Mouse (Mus musculus) heart, postnatal 0 days (tissue): ENCODE data around the gene Crlf1. TPM values are rescaled to one million over a fixed set of nuclear protein-coding genes. Genes with fewer than 3 reads are reported as not detected.

Source experiments
- ATAC-seq: fragments of 200-750 bp; cut with Nextera tagmentation; 2 replicates; pipeline ENCODE4 v1.8.0; 2017; ENCODE audit warnings: low read depth, moderate number of reproducible peaks, moderate library complexity; ENCODE audit not compliant: insufficient read depth
- DNase-seq: peaks from one replicate; pipeline ENCODE4 v3.0.0-alpha.2; 2016; ENCODE audit warnings: low spot score
- H3K27ac ChIP-seq: fragments of 300-500 bp; sonication (generic); 2 replicates; pipeline ENCODE4 v1.5.1; 2014; ENCODE audit warnings: low read depth, mild to moderate bottlenecking
- H3K27me3 ChIP-seq: fragments of 300-500 bp; sonication (generic); 2 replicates; pipeline ENCODE4 v1.6.1; 2014; ENCODE audit warnings: low read length, mixed read lengths; ENCODE audit not compliant: control insufficient read depth, insufficient read depth
- H3K36me3 ChIP-seq: fragments of 300-500 bp; sonication (generic); replicated peaks from 2 replicates; pipeline ENCODE4 v1.6.1; 2014; ENCODE audit warnings: low read length, mixed read lengths; ENCODE audit not compliant: control insufficient read depth, insufficient read depth
- H3K4me1 ChIP-seq: fragments of 300-500 bp; sonication (generic); 2 replicates; pipeline ENCODE4 v1.6.1; 2014; ENCODE audit warnings: antibody characterized with exemption; ENCODE audit not compliant: control insufficient read depth, insufficient read depth
- H3K4me2 ChIP-seq: fragments of 300-500 bp; sonication (generic); 2 replicates; pipeline ENCODE4 v1.6.1; 2014; ENCODE audit warnings: low read depth, mild to moderate bottlenecking, low read length, moderate library complexity
- H3K4me3 ChIP-seq: fragments of 300-500 bp; sonication (generic); 2 replicates; pipeline ENCODE4 v1.5.1; 2014; ENCODE audit warnings: low read depth, low read length
- H3K9ac ChIP-seq: fragments of 300-500 bp; sonication (generic); replicated peaks from 2 replicates; pipeline ENCODE4 v1.6.1; 2014; ENCODE audit warnings: low read depth, low read length, mixed read lengths
- H3K9me3 ChIP-seq: fragments of 300-500 bp; sonication (generic); replicated peaks from 2 replicates; pipeline ENCODE4 v1.6.1; 2016; ENCODE audit warnings: low read length; ENCODE audit not compliant: control insufficient read depth
- CTCF ChIP-seq: IDR thresholded peaks from 2 replicates; pipeline ENCODE4 v1.5.1; 2016; ENCODE audit warnings: antibody characterized with exemption, control low read depth, low read depth
- EP300 ChIP-seq: IDR thresholded peaks from 2 replicates; pipeline ENCODE4 v1.6.1; 2016; ENCODE audit warnings: antibody characterized with exemption, low read depth
- WGBS: fragments of 180-500 bp; shearing (Covaris S2); extraction: QIAGEN DNeasy Blood & Tissue Kit; methylation state at CpG from one replicate; pipeline ENCODE4 v1.1.7; 2014; 5-methylcytosine and 5-hydroxymethylcytosine counted together
- polyA plus RNA-seq: library from polyadenylated mRNA; unstranded; fragments of >200 nt; fragmentation: Nextera tagmentation; extraction: Ambion mirVana; gene quantifications from 2 replicates; pipeline ENCODE4 v1.2.1, GENCODE M21; 2015
- total RNA-seq: library from RNA; depleted of rRNA; stranded (reverse); fragments of >200 nt; gene quantifications from 2 replicates; pipeline ENCODE4 v1.2.3, GENCODE M21; 2014; ENCODE audit warnings: low replicate concordance

Crlf1 gene
- total and polyA plus RNA-seq, 2 experiments from 2014 or later, result 0.16 TPM; not detected in 1

DNA sequence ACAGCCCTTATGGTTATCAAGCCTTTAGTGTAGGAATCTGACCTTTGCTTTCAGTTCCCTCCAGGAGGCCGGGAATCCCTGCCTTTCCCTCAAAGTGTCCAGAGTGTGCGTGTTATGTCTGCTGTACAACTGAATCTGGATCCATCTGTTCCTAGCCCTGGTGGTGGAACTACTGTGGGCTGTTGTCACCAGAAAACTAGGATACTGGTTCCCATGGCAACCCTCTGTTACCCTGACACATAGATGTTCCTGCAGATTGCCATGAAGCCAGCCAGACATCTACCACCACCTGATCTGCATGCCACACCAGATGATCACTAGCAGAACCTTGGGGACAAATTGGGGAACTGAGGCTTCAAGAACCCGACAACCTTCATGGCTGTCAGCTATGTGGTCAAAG lies 11.1 kb upstream of the Crlf1 start:
- DNase-seq (no peak), ATAC-seq (no peak)
- TF ChIP-seq EP300 (no peak), CTCF (no peak)
- Histone ChIP-seq H3K4me2 (no peak overlapping the region), H3K4me3 (no peak overlapping the region), H3K9me3 (no peaks in the 10 kb centered on the region), H3K9ac (no peak overlapping the region), H3K27ac (no peak overlapping the region), H3K27me3 (peaks cover 58% of the 10 kb centered on the region), H3K4me1 (peaks cover 6% of the 10 kb centered on the region; the same call in 1 of the 2 replicates), H3K36me3 (no peaks in the 10 kb centered on the region)
- WGBS, result 64% methylated on average over 3 of the region's 3 CpGs

DNA sequence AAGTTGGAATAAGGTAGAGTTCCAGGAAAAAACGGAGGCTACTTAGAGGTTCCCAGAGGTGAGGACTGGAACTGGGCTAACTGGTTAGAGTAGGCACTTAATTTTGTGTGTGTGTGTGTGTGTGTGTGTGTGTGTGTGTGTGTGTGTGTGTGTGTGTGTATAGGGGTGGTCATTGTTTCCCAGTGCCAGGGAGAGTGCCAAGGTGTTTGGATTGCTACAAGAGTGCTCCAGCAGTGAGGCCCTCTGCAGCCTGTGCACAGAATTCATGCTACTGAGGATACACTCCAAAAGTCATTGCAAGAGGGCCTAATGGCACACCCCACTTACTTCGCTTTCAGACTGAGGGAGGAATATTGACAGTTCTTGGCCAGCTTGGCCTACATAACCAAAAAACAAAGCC lies 10.0 kb upstream of the Crlf1 start:
- H3K4me3 ChIP-seq, result no peak overlapping the region
- DNase-seq, result no peak
- 44% methylated on average over 2 of the region's 2 CpGs for WGBS
- TF ChIP-seq CTCF, result no peak
- no peak for TF ChIP-seq EP300
- H3K27ac ChIP-seq, result no peak overlapping the region
- H3K36me3 ChIP-seq, result no peaks in the 10 kb centered on the region
- peaks cover 67% of the 10 kb centered on the region for H3K27me3 ChIP-seq
- no peak for ATAC-seq
- H3K4me1 ChIP-seq, result peaks cover 3% of the 10 kb centered on the region; the same call in 1 of the 2 replicates
- no peaks in the 10 kb centered on the region for H3K9me3 ChIP-seq
- H3K9ac ChIP-seq, result no peak overlapping the region
- H3K4me2 ChIP-seq, result no peak overlapping the region

DNA sequence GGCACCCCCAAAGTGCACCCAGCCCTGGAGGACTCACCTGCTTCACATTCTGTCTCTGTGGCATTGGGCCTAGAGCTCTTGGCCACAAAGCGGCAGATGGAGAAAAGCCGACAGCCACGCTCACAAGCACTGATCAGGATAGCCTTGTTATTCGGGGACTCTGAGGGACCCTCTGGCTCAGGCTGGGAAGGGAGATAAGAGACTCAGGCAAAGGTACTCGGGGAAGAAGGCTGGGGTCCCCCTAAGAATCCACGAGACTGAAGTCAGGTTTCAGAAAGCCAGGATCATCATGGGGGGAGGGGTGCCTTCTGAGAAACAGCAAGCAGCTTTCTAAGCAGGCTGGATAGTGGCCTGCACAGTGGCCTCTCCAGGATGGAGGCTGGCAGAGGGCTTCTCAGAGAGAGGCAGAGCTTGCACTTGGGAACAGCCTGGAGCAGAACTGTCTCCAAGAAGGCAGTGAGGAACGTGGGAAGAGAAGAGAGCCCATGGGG lies 6.7 kb upstream of the Crlf1 start:
- no peak for TF ChIP-seq EP300
- no peak for TF ChIP-seq CTCF
- 52% methylated on average over 7 of the region's 7 CpGs for WGBS
- Histone ChIP-seq H3K9ac (no peak overlapping the region), H3K27me3 (peaks cover 94% of the 10 kb centered on the region), H3K4me1 (peaks cover 15% of the 10 kb centered on the region), H3K9me3 (no peaks in the 10 kb centered on the region), H3K36me3 (no peaks in the 10 kb centered on the region), H3K27ac (no peak overlapping the region), H3K4me2 (no peak overlapping the region), H3K4me3 (no peak overlapping the region)
- ATAC-seq (no peak), DNase-seq (no peak)

DNA sequence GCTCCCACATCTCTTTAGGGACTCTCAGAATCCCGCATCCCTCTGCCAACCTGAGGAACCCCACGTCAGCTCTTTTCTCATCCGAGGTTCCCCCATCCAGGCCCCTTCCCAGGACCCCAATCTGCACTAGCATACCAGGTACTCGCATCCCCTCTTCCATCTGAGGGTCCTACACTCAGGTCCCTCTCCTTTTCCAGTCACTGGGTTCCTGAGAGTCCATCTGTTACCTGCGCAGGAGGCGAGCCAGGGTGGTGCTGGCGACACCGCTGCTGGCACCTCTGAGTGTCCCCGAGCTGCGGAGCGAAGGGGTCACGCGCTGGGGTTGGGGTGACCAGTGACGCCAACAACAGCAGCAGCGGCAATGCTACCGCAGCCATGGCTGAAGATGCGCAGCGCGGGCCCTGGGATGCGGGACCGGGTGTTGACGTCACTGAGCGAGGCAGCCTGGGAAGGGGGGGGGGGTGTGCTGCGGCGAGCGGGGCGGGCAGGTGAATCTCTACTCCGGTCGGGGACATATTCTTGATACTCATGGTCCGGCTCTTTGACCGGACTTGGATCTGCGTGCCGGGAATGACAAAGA lies 5.9 kb upstream of the Crlf1 start, which contains the start of gene Tmem59l:
Tmem59l (minus strand) TSS at position 418 of the 580 bp plus-strand sequence.
- peak within 1 kb of the TSS; percentile 38 for H3K4me3 ChIP-seq
- H3K27me3 ChIP-seq, result peaks cover 95% of the 10 kb centered on the region
- H3K27ac ChIP-seq, result no peak within 1 kb of the TSS
- ATAC-seq (no peak), DNase-seq (no peak)
- no peak within 1 kb of the TSS for H3K9ac ChIP-seq
- no peaks in the 10 kb centered on the region for H3K9me3 ChIP-seq
- peak within 1 kb of the TSS; percentile 57 for H3K4me2 ChIP-seq
- WGBS, result 8% methylated on average over 33 of the region's 33 CpGs
- no peak for TF ChIP-seq CTCF
- no peak for TF ChIP-seq EP300
- H3K36me3 ChIP-seq, result no peaks in the 10 kb centered on the region
- H3K4me1 ChIP-seq, result peaks cover 15% of the 10 kb centered on the region

DNA sequence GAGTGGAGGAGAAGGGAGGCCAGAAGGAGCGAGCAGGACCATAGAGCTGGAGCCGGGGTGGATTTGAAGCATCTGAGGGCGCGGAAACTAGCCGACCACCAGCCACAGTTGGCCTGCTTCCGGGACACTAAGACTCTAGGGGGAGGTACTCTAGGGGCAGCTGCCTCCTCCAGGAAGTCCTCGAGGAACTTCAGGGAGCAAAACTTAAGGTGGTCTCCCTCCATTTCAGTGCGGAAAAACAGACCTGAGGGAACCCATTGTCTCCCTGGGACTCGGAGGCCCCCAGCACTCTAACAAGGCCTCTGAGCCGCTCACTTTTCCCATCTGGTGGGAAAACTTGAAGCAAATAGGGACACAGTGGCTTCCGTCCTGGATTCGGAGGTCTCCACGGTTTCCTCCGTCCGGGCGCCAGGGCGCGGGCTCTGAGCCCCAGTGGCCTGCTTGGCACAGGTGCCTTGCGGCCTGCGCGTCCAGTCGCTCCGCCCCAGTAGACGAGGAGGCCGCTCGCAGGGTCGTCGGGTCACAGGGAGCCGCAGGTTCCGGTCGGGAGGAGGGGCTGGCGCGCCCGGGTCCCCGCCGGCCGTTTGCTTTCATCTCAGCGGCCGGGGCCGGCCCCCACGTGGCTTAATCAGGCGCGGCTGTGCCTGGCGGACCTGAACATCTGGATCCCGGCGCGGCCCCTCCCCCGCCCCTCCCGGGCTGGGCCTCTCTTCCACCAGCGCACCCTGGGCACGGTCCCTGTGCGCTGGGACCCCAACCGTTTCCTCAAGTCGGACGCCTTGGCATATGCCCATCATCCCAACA lies 4.8 kb upstream of the Crlf1 start:
- no peak for ATAC-seq

More for the DNA sequence above, 4.8 kb upstream of the Crlf1 start:
- H3K36me3 ChIP-seq, result no peaks in the 10 kb centered on the region
- H3K4me2 ChIP-seq, result peak overlapping the region; percentile 57
- peak overlapping the region; percentile 38 for H3K4me3 ChIP-seq
- H3K9ac ChIP-seq, result no peak overlapping the region
- no peak for DNase-seq
- no peak overlapping the region for H3K27ac ChIP-seq
- whole genome bisulfite sequencing, result 3% methylated on average over 54 of the region's 55 CpGs
- peaks cover 20% of the 10 kb centered on the region for H3K4me1 ChIP-seq
- no peak for TF ChIP-seq EP300
- no peak for TF ChIP-seq CTCF
- no peaks in the 10 kb centered on the region for H3K9me3 ChIP-seq
- peaks cover 98% of the 10 kb centered on the region for H3K27me3 ChIP-seq
